Mouse (Mus musculus) MEL (cell line): ENCODE data around the gene Afg3l1.

ENCODE experiments used
- CHD2 ChIP-seq: IDR thresholded peaks from 2 replicates; pipeline ENCODE4 v1.6.1; 2011; ENCODE audit warnings: low read length, improper control_type of control experiment
- CTCF ChIP-seq, 3 experiments: IDR thresholded peaks in 2 of 3; conservative IDR thresholded peaks in 1 of 3; 2 replicates each; pipeline ENCODE4 v1.5.1; 2011 to 2012; ENCODE audit warnings: low read length in 3 of 3, low read depth in 2 of 3, mild to moderate bottlenecking in 2 of 3, improper control_type of control experiment in 1 of 3, inconsistent platforms in 1 of 3, mixed read lengths in 1 of 3, moderate library complexity in 1 of 3; ENCODE audit not compliant: control insufficient read depth in 1 of 3, insufficient read depth in 1 of 3, poor library complexity in 1 of 3, severe bottlenecking in 1 of 3
- E2F4 ChIP-seq: IDR thresholded peaks from 2 replicates; pipeline ENCODE4 v1.6.1; 2011; ENCODE audit warnings: low read depth, low read length, improper control_type of control experiment, borderline replicate concordance
- ETS1 ChIP-seq: IDR thresholded peaks from 2 replicates; pipeline ENCODE4 v1.6.1; 2012; ENCODE audit warnings: low read depth, mild to moderate bottlenecking, inconsistent platforms, low read length, improper control_type of control experiment, moderate library complexity
- GATA1 ChIP-seq: IDR thresholded peaks from 2 replicates; pipeline ENCODE4 v1.6.1; 2011; ENCODE audit warnings: low read depth, low read length, improper control_type of control experiment
- POLR2A ChIP-seq, 2 experiments: IDR thresholded peaks; 2 replicates each; pipeline ENCODE4 v1.6.1; 2011 to 2012; ENCODE audit warnings: low read length in 2 of 2, mild to moderate bottlenecking in 2 of 2, control low read depth in 1 of 2, improper control_type of control experiment in 1 of 2, low read depth in 1 of 2, moderate library complexity in 1 of 2; ENCODE audit not compliant: control insufficient read depth in 1 of 2, insufficient read depth in 1 of 2, poor library complexity in 1 of 2
- SIN3A ChIP-seq: IDR thresholded peaks from 2 replicates; pipeline ENCODE4 v1.6.1; 2012; ENCODE audit warnings: low read length, improper control_type of control experiment, inconsistent platforms

- TF ChIP-seq CTCF (IDR thresholded peaks at IDR 0.05 in 2 of 3, conservative IDR thresholded peaks at IDR 0.05 in 1 of 3; ENCODE audit: control insufficient read depth in 1 of 3, insufficient read depth in 1 of 3, low read depth in 2 of 3, low read length in 3 of 3, poor library complexity in 1 of 3, severe bottlenecking in 1 of 3) = no peak
- TF ChIP-seq SIN3A = no peak
- TF ChIP-seq E2F4 = no peak
- no peak for TF ChIP-seq ETS1
- no peak for TF ChIP-seq POLR2A (IDR thresholded peaks at IDR 0.05; ENCODE audit: control insufficient read depth in 1 of 2, insufficient read depth in 1 of 2, low read depth in 1 of 2, low read length in 2 of 2, poor library complexity in 1 of 2)
- no peak for TF ChIP-seq GATA1
- no peak for TF ChIP-seq CHD2
These were observed 38.9 kb downstream of the Afg3l1 start for GRCm38 (mm10) chr8:123516596-123516995.
